Mouse (Mus musculus): ENCODE measurements around the gene Wee1. TPM values are rescaled to one million over a fixed set of nuclear protein-coding genes. Genes with fewer than 3 reads are reported as not detected.

The Wee1 gene
- 5.6 and 7.6 TPM in 2 replicates for polyA plus RNA-seq (2015; fragmentation: Nextera tagmentation; extraction: Ambion mirVana)

DNA sequence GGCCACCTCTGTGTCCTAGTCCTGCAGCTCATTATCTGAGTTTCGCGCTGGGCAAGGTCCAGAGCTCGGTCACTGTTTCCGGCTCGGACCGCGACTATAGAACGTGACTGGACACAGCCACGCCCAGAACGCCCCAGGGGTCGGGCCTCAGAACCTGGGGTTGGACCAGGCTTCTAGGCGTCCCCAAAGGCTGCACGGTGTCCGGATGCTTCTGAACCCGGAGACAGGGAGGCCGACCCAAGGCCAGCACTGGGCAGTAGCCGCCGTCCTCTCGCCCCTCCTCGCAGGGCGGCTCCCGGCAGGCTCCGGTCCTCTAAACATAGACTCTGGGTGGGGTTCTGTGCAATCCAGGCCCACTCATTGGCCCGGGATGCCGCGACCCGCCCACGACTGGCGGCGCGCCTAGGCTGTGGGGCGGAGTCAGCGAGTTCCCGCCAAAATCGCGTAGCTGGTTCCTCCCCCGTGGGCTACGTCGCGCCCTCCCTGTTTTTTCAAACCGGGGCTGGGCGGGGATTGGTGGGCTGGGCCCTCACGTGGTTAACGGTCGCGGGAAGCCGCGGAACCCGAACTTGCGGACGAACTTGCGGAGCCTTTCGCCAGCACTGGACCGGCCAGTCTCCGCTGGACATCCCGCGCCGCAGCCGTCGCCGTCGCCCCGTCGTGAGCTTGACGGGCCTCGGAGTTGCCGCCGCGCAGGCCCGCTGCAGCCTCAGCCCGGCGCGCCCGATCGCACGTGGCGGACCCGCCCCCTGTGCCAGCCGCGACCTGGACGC, at the start of gene Wee1:
Wee1 (plus strand) TSS at position 531 of the 773 bp plus-strand sequence.

Other genes with a start within 250 kb of the Wee1 start
- gene Dennd5a, start 161.6 kb upstream of the Wee1 start, polyA plus RNA-seq (2015; fragmentation: Nextera tagmentation; extraction: Ambion mirVana) = 19.1 and 21.2 TPM in 2 replicates
- 52.0 and 71.6 TPM in 2 replicates for gene Tmem41b, start 135.1 kb upstream of the Wee1 start, polyA plus RNA-seq (2015; fragmentation: Nextera tagmentation; extraction: Ambion mirVana)
- gene Ipo7, start 103.8 kb upstream of the Wee1 start, polyA plus RNA-seq (2015; fragmentation: Nextera tagmentation; extraction: Ambion mirVana) = 24.8 and 26.5 TPM in 2 replicates
- gene Zfp143, start 60.8 kb upstream of the Wee1 start, polyA plus RNA-seq (2015; fragmentation: Nextera tagmentation; extraction: Ambion mirVana) = 7.2 and 9.7 TPM in 2 replicates
- 10.0 and 11.0 TPM in 2 replicates for gene Swap70, start 99.7 kb downstream of the Wee1 start, polyA plus RNA-seq (2015; fragmentation: Nextera tagmentation; extraction: Ambion mirVana)

Measured in urinary bladder, postnatal 0 days (tissue).